Mouse (Mus musculus) midbrain, embryonic 11.5 days (tissue): Measurements from ENCODE around the gene Auh. TPM values are rescaled to one million over a fixed set of nuclear protein-coding genes. Genes with fewer than 3 reads are reported as not detected.

Source experiments
- ATAC-seq: fragments of 200-750 bp; cut with Nextera tagmentation; 2 replicates; pipeline ENCODE4 v1.8.0; 2017; ENCODE audit warnings: moderate TSS enrichment, moderate library complexity; ENCODE audit not compliant: low FRiP score
- DNase-seq: peaks from one replicate; pipeline ENCODE4 v3.0.0; 2015; ENCODE audit warnings: low spot score; ENCODE audit errors: missing footprints
- H3K27ac ChIP-seq: fragments of 300-500 bp; sonication (generic); 2 replicates; pipeline ENCODE4 v1.5.1; 2014; ENCODE audit warnings: low read depth, low read length
- H3K27me3 ChIP-seq: fragments of 300-500 bp; sonication (generic); 2 replicates; pipeline ENCODE4 v1.6.1; 2014; ENCODE audit warnings: mild to moderate bottlenecking, low read length, moderate library complexity, mixed read lengths; ENCODE audit not compliant: control insufficient read depth, insufficient read depth
- H3K36me3 ChIP-seq: fragments of 300-500 bp; sonication (generic); 2 replicates; pipeline ENCODE4 v1.6.1; 2014; ENCODE audit warnings: mild to moderate bottlenecking, low read length, moderate library complexity, mixed read lengths; ENCODE audit not compliant: control insufficient read depth, insufficient read depth
- H3K4me1 ChIP-seq: fragments of 300-500 bp; sonication (generic); 2 replicates; pipeline ENCODE4 v1.6.1; 2014; ENCODE audit warnings: low read length; ENCODE audit not compliant: control insufficient read depth, insufficient read depth
- H3K4me2 ChIP-seq: fragments of 300-500 bp; sonication (generic); 2 replicates; pipeline ENCODE4 v1.6.1; 2014; ENCODE audit warnings: mild to moderate bottlenecking, moderate library complexity
- H3K4me3 ChIP-seq: fragments of 300-500 bp; sonication (generic); 2 replicates; pipeline ENCODE4 v1.5.1; 2014; ENCODE audit warnings: low read depth, low read length
- H3K9ac ChIP-seq: fragments of 300-500 bp; sonication (generic); 2 replicates; pipeline ENCODE4 v1.6.1; 2014; ENCODE audit warnings: low read length
- H3K9me3 ChIP-seq: fragments of 300-500 bp; sonication (generic); 2 replicates; pipeline ENCODE4 v1.6.1; 2016; ENCODE audit warnings: low read length; ENCODE audit not compliant: control insufficient read depth
- WGBS: fragments of 180-500 bp; shearing (Covaris S2); extraction: QIAGEN DNeasy Blood & Tissue Kit; methylation state at CpG from one replicate; pipeline ENCODE4 v1.1.7; 2014; 5-methylcytosine and 5-hydroxymethylcytosine counted together
- polyA plus RNA-seq: library from polyadenylated mRNA; unstranded; fragments of >200 nt; fragmentation: Nextera tagmentation; extraction: Ambion mirVana; gene quantifications from 2 replicates; pipeline ENCODE4 v1.2.1, GENCODE M21; 2014

The Auh gene
- polyA plus RNA-seq, 1 experiment from 2014 or later, result 38.7 TPM

DNA sequence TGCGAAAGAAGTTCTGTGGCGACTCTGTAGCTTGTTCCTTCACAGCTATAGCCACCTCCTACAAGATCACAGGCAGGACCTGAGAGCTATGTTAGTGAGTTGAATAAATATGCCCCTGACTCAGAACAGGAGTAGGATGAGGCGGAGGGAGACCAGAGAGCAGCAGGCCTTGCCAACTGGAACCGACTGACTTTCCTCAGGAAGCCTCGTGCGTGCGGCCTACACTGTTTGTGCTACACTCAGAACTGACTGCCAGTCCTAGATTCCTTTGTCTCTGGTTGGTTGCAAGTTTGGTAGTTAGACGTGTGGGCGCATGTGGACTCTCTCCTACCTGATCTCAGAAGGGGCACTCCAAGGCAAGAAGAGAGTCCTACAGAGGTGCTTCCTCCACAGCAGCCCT is 50.2 kb downstream of the Auh start:
- no peak overlapping the region for H3K4me3 ChIP-seq
- DNase-seq (peak; percentile 79), ATAC-seq (no peak)
- no peak overlapping the region for H3K27ac ChIP-seq
- H3K36me3 ChIP-seq, result no peaks in the 10 kb centered on the region
- 0 out of 2 replicates have a peak, but pooled peaks cover 3% of the 10 kb centered on the region for H3K4me1 ChIP-seq
- no peaks in the 10 kb centered on the region for H3K9me3 ChIP-seq
- no peak overlapping the region for H3K4me2 ChIP-seq
- 77% methylated on average over 9 of the region's 9 CpGs for WGBS
- H3K27me3 ChIP-seq, result no peaks in the 10 kb centered on the region
- no peak overlapping the region for H3K9ac ChIP-seq

DNA sequence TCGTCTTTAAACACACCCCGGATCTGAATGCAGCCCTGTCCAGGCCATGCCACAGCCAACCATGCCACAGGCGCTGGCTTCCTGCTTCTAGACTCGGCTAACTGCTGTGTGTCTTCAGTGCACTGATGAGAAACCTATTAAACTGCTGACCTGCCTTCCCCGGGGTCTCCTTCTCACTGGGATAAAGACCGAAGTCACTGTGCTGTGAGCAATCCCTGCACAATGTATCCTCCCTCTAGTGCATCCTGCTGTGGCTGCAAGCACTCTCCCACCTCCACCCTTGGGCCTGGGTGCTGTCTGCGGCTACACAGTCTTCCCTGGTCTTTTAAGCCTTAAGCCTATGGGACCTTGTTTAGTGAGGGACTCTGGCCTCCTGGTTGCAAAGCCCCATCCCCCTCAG is 50.7 kb downstream of the Auh start:
- no peaks in the 10 kb centered on the region for H3K27me3 ChIP-seq
- DNase-seq (no peak), ATAC-seq (no peak)
- H3K4me3 ChIP-seq, result no peak overlapping the region
- H3K4me2 ChIP-seq, result no peak overlapping the region
- H3K9ac ChIP-seq, result no peak overlapping the region
- no peaks in the 10 kb centered on the region for H3K36me3 ChIP-seq
- H3K27ac ChIP-seq, result no peak overlapping the region
- H3K4me1 ChIP-seq, result 0 out of 2 replicates have a peak, but pooled peaks cover 3% of the 10 kb centered on the region
- no peaks in the 10 kb centered on the region for H3K9me3 ChIP-seq
- WGBS, result 54% methylated on average over 7 of the region's 7 CpGs

DNA sequence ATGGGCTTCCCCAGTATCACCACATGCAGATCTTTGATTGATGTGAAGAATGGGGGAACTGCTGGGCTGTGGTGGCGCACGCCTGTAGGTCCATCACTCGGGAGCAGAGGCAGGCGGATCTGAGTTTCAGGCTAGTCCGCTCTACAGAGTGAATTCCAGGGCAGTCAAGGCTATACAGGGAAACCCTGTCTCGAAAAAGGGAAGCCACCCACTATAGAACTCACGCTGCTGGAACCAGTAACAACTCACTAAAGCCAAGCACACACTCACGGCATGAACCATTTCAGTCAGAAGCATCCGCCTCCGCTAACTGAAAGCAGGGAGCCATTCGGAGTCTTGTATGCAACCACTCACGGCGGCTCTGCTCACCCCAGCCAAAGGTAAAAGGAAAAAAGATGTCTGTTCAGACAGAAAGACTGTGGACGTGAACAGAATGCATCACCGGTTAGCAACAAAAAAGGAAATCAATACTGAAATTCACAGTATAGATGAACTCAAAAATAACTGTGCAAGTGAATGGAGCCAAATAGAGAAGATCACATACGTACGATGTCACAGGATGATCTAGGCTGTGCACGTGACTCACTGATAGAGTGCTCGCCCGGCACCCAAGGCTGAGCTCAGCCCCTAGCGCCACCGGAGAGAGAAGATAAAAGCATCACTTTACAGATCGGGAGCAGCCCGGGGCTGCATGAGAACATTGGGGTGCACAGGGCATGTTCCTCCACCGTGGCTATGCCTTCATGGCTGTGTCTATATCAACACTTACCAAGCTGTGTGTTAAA is 53.7 kb downstream of the Auh start:
- no peak overlapping the region for H3K9ac ChIP-seq
- peak; percentile 71 for DNase-seq
- 0 out of 2 replicates have a peak, but pooled peaks cover 3% of the 10 kb centered on the region for H3K4me1 ChIP-seq
- no peaks in the 10 kb centered on the region for H3K9me3 ChIP-seq
- H3K27me3 ChIP-seq, result no peaks in the 10 kb centered on the region
- WGBS, result 83% methylated on average over 25 of the region's 25 CpGs
- H3K36me3 ChIP-seq, result no peaks in the 10 kb centered on the region
- no peak overlapping the region for H3K4me3 ChIP-seq
- no peak for ATAC-seq
- H3K27ac ChIP-seq, result no peak overlapping the region
- no peak overlapping the region for H3K4me2 ChIP-seq

DNA sequence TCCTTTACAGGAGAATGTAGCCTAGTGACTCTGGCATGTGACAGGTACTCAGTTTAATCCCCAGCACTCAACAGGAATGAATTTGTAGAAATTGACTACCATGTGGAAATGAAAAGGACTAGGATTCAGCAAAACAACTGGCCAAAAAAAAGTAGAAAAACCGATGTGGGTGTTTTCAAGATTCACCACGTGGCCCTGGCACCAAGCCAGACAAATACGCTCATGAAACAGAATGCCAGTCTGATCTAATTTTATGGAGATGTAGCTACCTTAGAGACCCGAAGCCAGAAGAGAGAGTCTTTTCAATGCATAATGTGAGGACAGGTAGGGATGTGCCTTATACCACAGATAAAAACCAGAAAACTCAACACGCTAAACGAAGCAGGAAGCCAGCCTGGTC is 54.4 kb downstream of the Auh start:
- H3K4me2 ChIP-seq, result no peak overlapping the region
- 0 out of 2 replicates have a peak, but pooled peaks cover 3% of the 10 kb centered on the region for H3K4me1 ChIP-seq
- H3K9ac ChIP-seq, result no peak overlapping the region
- WGBS, result 95% methylated on average over 6 of the region's 6 CpGs
- no peaks in the 10 kb centered on the region for H3K9me3 ChIP-seq
- H3K27me3 ChIP-seq, result no peaks in the 10 kb centered on the region
- no peak overlapping the region for H3K27ac ChIP-seq
- no peaks in the 10 kb centered on the region for H3K36me3 ChIP-seq
- no peak for ATAC-seq
- no peak for DNase-seq
- no peak overlapping the region for H3K4me3 ChIP-seq

DNA sequence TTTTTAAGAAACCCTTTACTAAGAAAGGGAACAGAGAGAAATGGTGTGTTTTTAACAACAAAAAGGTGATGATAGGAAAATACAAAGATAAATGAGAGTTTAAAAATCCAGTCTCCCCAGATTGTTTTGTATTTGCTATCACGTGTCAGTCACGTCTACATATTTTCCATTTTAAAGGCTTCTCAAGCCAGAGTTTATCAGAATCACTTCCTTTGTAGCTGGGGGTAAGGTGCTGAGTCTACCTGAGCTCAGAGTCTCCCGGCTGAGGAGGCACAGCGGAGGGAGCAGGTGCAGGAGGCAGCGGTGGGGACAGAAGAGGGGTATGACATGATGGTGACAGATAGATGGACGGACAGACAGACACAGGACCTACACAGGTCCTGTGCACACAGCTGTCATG is 55.1 kb downstream of the Auh start:
- Histone ChIP-seq H3K4me2 (no peak overlapping the region), H3K4me3 (no peak overlapping the region), H3K27me3 (no peaks in the 10 kb centered on the region), H3K36me3 (no peaks in the 10 kb centered on the region), H3K9me3 (no peaks in the 10 kb centered on the region), H3K4me1 (no peaks in the 10 kb centered on the region), H3K27ac (no peak overlapping the region), H3K9ac (no peak overlapping the region)
- DNase-seq (peak; percentile 31), ATAC-seq (no peak)
- WGBS, result 91% methylated on average over 6 of the region's 6 CpGs

DNA sequence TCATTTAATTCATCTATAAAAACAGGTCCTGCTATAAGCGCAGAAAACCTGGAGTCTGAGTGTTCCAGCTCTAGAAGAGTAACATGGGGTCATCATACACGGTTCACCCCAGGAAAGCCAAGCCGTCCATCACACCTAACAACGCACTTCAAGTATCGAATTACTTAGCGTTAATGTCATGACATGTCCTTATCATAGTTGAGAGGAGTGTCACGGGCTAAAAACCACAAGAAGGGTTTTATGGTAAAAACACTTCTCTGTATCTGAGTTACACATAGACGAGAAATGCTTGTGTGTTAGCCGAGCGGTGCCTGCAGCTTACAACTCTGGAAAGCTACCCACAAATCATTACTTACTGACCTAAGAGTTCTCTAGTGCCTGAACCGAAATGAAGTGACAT is 55.6 kb downstream of the Auh start:
- ATAC-seq (no peak), DNase-seq (peak; percentile 77)
- H3K4me3 ChIP-seq, result no peak overlapping the region
- no peaks in the 10 kb centered on the region for H3K27me3 ChIP-seq
- H3K4me1 ChIP-seq, result no peaks in the 10 kb centered on the region
- 87% methylated on average over 11 of the region's 11 CpGs for WGBS
- H3K27ac ChIP-seq, result no peak overlapping the region
- H3K4me2 ChIP-seq, result no peak overlapping the region
- no peak overlapping the region for H3K9ac ChIP-seq
- no peaks in the 10 kb centered on the region for H3K36me3 ChIP-seq
- H3K9me3 ChIP-seq, result no peaks in the 10 kb centered on the region

DNA sequence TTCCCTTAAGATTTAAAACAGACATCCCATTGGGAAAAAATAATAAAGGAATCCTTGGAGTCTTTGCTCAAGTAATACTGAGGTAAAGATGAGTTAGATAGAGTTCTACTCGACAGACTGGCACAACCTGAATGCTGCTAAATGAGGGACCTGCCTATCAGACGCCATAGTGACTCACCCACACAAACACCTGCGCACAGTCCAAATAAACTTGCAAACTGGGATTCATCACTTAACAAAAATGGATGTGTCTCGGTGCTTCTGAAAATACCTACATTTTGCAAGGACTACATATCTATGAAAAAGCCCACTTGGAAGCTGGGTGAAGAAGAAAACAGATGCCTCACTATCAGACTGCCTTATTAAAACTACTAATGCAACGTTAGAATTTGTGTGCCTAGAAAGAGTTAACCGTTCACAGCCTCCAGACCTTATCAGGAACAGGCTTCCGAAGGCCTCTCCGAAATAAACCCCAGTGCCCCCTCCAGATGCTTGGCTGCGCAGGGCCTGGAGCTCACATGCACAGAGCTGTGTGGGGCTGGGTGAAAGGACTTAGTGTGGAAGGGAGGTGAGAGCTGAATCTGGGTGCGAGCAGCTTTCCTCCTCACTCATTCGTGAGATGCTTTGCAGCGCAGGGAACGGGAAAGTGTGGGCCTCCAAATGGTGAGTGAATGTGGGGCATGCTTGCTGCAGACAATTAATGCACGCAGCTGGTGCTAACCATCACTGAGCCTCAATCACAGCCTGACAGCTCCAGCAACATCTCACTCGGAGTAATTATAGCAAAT is 63.3 kb downstream of the Auh start:
- Histone ChIP-seq H3K4me1 (no peaks in the 10 kb centered on the region; the same call in 1 of the 2 replicates), H3K4me2 (no peak overlapping the region), H3K27me3 (no peaks in the 10 kb centered on the region), H3K4me3 (no peak overlapping the region), H3K9ac (no peak overlapping the region), H3K9me3 (no peaks in the 10 kb centered on the region), H3K27ac (no peak overlapping the region), H3K36me3 (no peaks in the 10 kb centered on the region)
- 70% methylated on average over 15 of the region's 15 CpGs for WGBS
- DNase-seq (peak; percentile 79), ATAC-seq (no peak)

DNA sequence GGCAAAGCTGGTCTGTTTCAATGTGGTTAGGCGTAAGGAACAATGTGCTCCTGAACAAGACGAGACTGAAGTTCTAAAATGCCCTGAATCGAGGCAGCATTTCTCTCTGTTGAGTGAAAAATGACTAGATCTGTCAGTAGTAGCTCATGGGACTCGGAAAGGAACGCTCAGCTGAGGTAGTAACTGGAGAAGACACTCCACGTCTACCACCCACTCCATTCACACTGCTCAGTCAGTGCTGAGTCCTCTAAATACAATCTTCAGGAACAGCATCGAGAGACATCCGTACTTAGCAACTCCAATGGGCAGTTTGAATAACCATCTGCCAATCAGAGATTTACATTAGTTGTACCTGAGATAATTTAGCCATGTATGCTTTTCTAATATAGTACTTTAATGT is 66.0 kb downstream of the Auh start:
- WGBS, result 85% methylated on average over 8 of the region's 8 CpGs
- H3K27me3 ChIP-seq, result no peaks in the 10 kb centered on the region
- ATAC-seq (no peak), DNase-seq (peak; percentile 59)
- H3K27ac ChIP-seq, result no peak overlapping the region
- no peaks in the 10 kb centered on the region for H3K36me3 ChIP-seq
- no peaks in the 10 kb centered on the region for H3K9me3 ChIP-seq
- no peak overlapping the region for H3K4me3 ChIP-seq
- H3K4me2 ChIP-seq, result no peak overlapping the region
- H3K9ac ChIP-seq, result no peak overlapping the region
- H3K4me1 ChIP-seq, result no peaks in the 10 kb centered on the region; the same call in 1 of the 2 replicates

DNA sequence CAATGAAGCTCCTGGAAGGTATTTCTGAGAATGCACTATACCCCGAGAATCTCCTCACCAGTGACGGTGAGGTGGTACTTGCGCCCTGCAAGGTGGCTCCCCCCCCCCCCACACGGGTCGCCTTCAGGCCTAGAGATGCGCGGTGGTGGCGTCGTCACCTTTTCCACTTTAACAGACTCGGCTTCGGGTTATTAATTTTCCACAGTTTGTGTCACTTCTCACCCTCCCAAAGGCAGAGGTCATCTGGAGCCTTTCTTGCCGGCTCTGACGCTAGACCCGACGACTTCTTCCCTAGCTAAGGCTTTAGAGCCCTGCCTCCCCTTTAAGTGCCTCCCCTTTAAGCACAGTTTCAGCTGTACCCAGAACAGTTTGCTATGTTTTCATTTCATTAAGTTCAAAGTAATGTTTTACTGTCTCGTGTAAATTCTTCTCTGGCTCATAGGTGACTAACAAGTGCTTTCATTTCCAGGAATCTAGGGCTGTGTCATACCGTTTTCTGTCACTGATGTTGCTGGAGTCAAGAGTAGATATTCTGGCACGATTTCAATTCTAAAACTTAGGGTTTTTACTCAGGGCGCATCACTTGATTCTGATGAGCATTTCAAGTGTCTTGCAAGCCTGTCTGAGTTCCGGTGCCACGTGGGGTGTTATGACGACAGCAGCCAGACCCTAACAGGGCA is 69.3 kb downstream of the Auh start:
- H3K27me3 ChIP-seq, result no peaks in the 10 kb centered on the region

More for the DNA sequence above, 69.3 kb downstream of the Auh start:
- Histone ChIP-seq H3K27ac (no peak overlapping the region), H3K4me1 (no peaks in the 10 kb centered on the region), H3K9me3 (no peaks in the 10 kb centered on the region), H3K4me3 (no peak overlapping the region), H3K9ac (no peak overlapping the region), H3K4me2 (no peak overlapping the region), H3K36me3 (no peaks in the 10 kb centered on the region)
- DNase-seq (peak; percentile 60), ATAC-seq (no peak)
- WGBS, result 86% methylated on average over 22 of the region's 22 CpGs
